Mouse (Mus musculus): Measurements from ENCODE around the gene Scgb2b24.

Gene Scgb2b24

GRCm38 (mm10) chr7:33739212-33739611, at the start of gene Scgb2b24:
TSS of gene Scgb2b24 (minus strand) at chr7:33739312.
- in situ Hi-C loops (cut with MboI, MseI), result no loop called here

GRCm38 (mm10) chr7:33743499-33743898, 4.4 kb upstream of the Scgb2b24 start, which contains the start of gene Scgb1b24:
TSS of gene Scgb1b24 (plus strand) at chr7:33743799.
- in situ Hi-C loops (cut with MboI, MseI), result no loop called here

- in situ Hi-C loops (cut with MboI, MseI), result no loop called here
Observed at GRCm38 (mm10) chr7:33689864-33690263, 49.2 kb downstream of the Scgb2b24 start.

Measured in T-helper 1 cell (primary cell).